Mouse (Mus musculus): ENCODE measurements around the gene Fxyd7.

DNA sequence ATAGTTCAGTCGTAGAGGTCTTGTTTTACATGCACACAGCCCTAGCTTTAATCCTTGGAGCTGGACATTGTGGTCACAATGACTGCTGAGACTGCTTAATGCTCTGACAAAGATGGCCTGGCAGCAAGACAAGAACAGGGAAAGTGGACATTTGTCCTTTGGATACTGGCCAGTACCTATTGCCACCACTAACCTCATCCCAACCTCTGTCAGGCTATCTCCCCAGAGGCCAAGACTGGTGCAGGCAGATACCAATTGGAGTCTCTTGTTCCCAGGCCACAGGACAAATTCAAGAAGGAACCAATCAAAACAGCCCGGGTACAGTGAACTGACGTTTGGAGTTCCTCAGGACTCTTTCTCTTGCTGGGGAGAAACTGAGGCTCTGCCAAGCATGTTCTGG, 36.9 kb upstream of the Fxyd7 start:
- TF ChIP-seq CTCF (IDR thresholded peaks at IDR 0.05; ENCODE audit: insufficient read depth, low read depth, low read length) (no peak), POLR2A (IDR thresholded peaks at IDR 0.05; ENCODE audit: insufficient read depth, low read depth, low read length) (no peak)
